Mouse (Mus musculus) c-Kit-positive CD71-positive TER-119-negative erythroid progenitor cells, embryonic 14.5 days (primary cell): Measurements from ENCODE around the gene Olfr399.

Experiments used
- DNase-seq: peaks from one replicate; pipeline ENCODE4 v3.0.0-alpha.2; 2013; ENCODE audit warnings: low read depth

Gene Olfr399

GRCm38 (mm10) chr11:74056451-74056850, at the start of gene Olfr399, which contains the start of gene Olfr139:
Olfr399 (minus strand) TSS chr11:74056615.
Olfr139 (minus strand) TSS chr11:74056551.
- no peak for DNase-seq

GRCm38 (mm10) chr11:74105066-74105465, 48.7 kb upstream of the Olfr399 start:
- no peak for DNase-seq

- no peak for DNase-seq
Measured at GRCm38 (mm10) chr11:74101507-74101906, 45.1 kb upstream of the Olfr399 start.

DNA sequence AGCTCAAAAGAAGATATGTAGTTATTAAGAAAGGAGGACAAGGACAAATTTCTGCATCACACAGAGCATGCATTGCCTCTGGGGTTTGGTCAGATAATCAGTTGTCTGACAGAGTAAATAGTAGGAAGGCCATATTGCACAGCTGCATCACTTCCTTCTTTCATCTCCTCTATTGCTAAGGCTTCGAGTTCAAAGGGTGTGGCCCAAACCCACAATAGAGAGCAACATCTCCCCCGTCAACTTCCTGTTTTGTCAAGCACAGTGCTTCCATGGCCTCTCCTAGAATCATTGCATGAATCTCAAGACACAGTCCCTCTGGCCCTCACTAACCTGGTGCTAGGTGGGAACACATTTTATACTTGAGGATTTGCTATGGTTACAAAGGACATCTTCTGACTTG, 44.3 kb upstream of the Olfr399 start:
- no peak for DNase-seq

GRCm38 (mm10) chr11:74069655-74070054, 13.2 kb upstream of the Olfr399 start, which contains the start of gene Zfp616:
Zfp616 (plus strand) TSS chr11:74069955.
- DNase-seq = no peak

DNA sequence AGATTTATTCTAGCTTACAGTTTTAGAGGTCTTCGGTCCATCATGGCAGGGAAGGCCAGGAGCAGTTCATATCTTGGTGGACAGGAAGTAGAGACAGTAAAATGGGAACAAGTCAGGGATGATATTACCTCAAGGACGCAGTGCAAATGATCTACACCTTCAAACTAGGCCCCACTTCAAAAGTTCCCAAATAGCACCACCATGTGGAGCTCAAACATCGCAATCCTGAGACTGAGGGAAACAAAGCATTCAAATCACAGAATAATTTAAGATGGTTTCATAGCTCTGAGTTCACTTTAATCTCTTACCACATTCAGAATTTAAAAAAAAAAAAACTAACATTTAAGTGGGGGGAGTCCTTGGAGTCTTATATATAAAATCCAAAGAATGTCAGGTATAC, 5.1 kb downstream of the Olfr399 start:
- DNase-seq = no peak
